In genomic region chr14:55495509-55496240, GRCm38 (mm10) we compare ENCODE assay signal across 35 mouse cellular contexts. TPM values are rescaled to one million over a fixed set of nuclear protein-coding genes. Genes with fewer than 3 reads are reported as not detected.
DNase-seq lines count a peak whose midpoint lies in the region; ATAC-seq lines count a peak whose summit lies in the region.
"Had no signal": no experiment of that assay in that cellular context is flagged by ENCODE, and none has a peak within 500 bp of the region (broad histone marks: within the 10 kb centered on the region; RNA-seq: fewer than 3 reads in every experiment).

No protein-coding gene starts in this region.

- DNase-seq in cerebellum, adult 11-12 months = peak; percentile 72
- DNase-seq in heart, postnatal 4 days = no peak
- DNase-seq in cerebellum, adult 9-10 months = peak; percentile 62
- DNase-seq in cerebellum, postnatal 36 days = peak; percentile 58 to 63
- no peak for DNase-seq in gastrocnemius, postnatal 25 days
- DNase-seq: adrenal gland, postnatal 10 days; kidney, adult 18-20 months; kidney, postnatal 25 days; midbrain, embryonic 14.5 days; retina, postnatal 1 day; right cerebral cortex, postnatal 14 days; thymus, postnatal 4 days had no signal

- no peaks in the 10 kb centered on the region; the same call in 1 of the 2 replicates for H3K27me3 ChIP-seq in heart, embryonic 16.5 days (ENCODE audit: control insufficient read depth, insufficient read depth, low read length)
- H3K27me3 ChIP-seq: hindbrain, embryonic 15.5 days; kidney, embryonic 15.5 days; limb, embryonic 12.5 days; lung, embryonic 15.5 days; neural tube, embryonic 15.5 days had no signal

- H3K9me3 ChIP-seq in heart, embryonic 16.5 days (replicated peaks; ENCODE audit: control insufficient read depth, low read length) = no peaks in the 10 kb centered on the region
- H3K9me3 ChIP-seq: G1E; hindbrain, embryonic 10.5 days; hindbrain, embryonic 15.5 days; kidney, embryonic 15.5 days; limb, embryonic 12.5 days; liver, embryonic 15.5 days; lung, embryonic 15.5 days; neural tube, embryonic 15.5 days had no signal

- H3K4me2 ChIP-seq in heart, embryonic 16.5 days (ENCODE audit: low read depth, low read length) = peak overlapping the region; percentile 1; the same call in 1 of the 2 replicates
- H3K4me2 ChIP-seq: hindbrain, embryonic 15.5 days; kidney, embryonic 15.5 days; limb, embryonic 12.5 days; liver, embryonic 15.5 days; lung, embryonic 15.5 days; neural tube, embryonic 15.5 days had no signal

- H3K27ac ChIP-seq in heart, embryonic 16.5 days (ENCODE audit: low read length) = no peak overlapping the region
- H3K27ac ChIP-seq: hindbrain, embryonic 10.5 days; hindbrain, embryonic 15.5 days; kidney, embryonic 15.5 days; left cerebral cortex, adult 2 months; limb, embryonic 12.5 days; liver, embryonic 15.5 days; lung, embryonic 15.5 days; neural tube, embryonic 15.5 days had no signal

- ATAC-seq in cerebellum, adult (ENCODE audit: insufficient number of reproducible peaks, low FRiP score, low TSS enrichment) = no peak
- no peak for ATAC-seq in heart, embryonic 16.5 days (replicated peaks; ENCODE audit: extremely low read depth, insufficient read depth, low FRiP score)
- ATAC-seq: forebrain, embryonic 16.5 days; inflammation-experienced regulatory T-cells, adult 6 months had no signal

- H3K4me3 ChIP-seq in heart, embryonic 16.5 days (ENCODE audit: low read length) = no peak overlapping the region
- H3K4me3 ChIP-seq: erythroblast, embryonic 14.5 days; hindbrain, embryonic 10.5 days; hindbrain, embryonic 15.5 days; kidney, embryonic 15.5 days; left cerebral cortex, adult 2 months; limb, embryonic 12.5 days; liver, embryonic 15.5 days; lung, embryonic 15.5 days; neural tube, embryonic 15.5 days had no signal

- no peak overlapping the region for H3K9ac ChIP-seq in heart, embryonic 16.5 days (ENCODE audit: low read length)
- H3K9ac ChIP-seq: hindbrain, embryonic 15.5 days; kidney, embryonic 15.5 days; limb, embryonic 12.5 days; liver, embryonic 15.5 days; lung, embryonic 15.5 days; neural tube, embryonic 15.5 days had no signal

- 73% methylated on average over 20 of the region's 20 CpGs for WGBS in heart, embryonic 16.5 days

- H3K36me3 ChIP-seq in heart, embryonic 16.5 days (ENCODE audit: control insufficient read depth, insufficient read depth) = no peaks in the 10 kb centered on the region
- H3K36me3 ChIP-seq: G1E; kidney, embryonic 15.5 days; liver, embryonic 15.5 days; lung, embryonic 15.5 days had no signal

- peaks cover 19% of the 10 kb centered on the region for H3K4me1 ChIP-seq in heart, embryonic 16.5 days (ENCODE audit: control insufficient read depth, insufficient read depth, low read length)

RNA-seq across cellular contexts. Expression of gene Carmil3, which starts 5.2 kb away (rescaled TPM):
- polyA plus RNA-seq in heart, embryonic 16.5 days (2015; fragmentation: Nextera tagmentation; extraction: Ambion mirVana) = 1.3 and 1.9 TPM in 2 replicates
- 1 to 10 TPM; 2.9 to 5.9 TPM for total RNA-seq in heart, postnatal 4 days (2021)
- total RNA-seq in gastrocnemius, postnatal 25 days (2021) = under 1 TPM; 0.33 to 0.40 TPM
- polyA plus RNA-seq: erythroblast, embryonic 14.5 days; inflammation-experienced regulatory T-cells, adult 6 months had no signal

RNA-seq across cellular contexts. Expression of gene Cpne6, which starts 14.6 kb away (rescaled TPM):
- 0.21 and 0.24 TPM in 2 replicates for polyA plus RNA-seq in heart, embryonic 16.5 days (2015; fragmentation: Nextera tagmentation; extraction: Ambion mirVana)
- under 1 TPM in 1 of 2 experiments, not detected in 1; 0.12 TPM for total RNA-seq in heart, postnatal 4 days (2021)
- total RNA-seq in gastrocnemius, postnatal 25 days (2021) = not detected
- total RNA-seq: gastrocnemius, adult 8-10 months; liver, adult 2 months; megakaryocyte, adult 5-6 weeks had no signal
- polyA plus RNA-seq: erythroblast, embryonic 14.5 days; inflammation-experienced regulatory T-cells, adult 6 months; liver, adult 2 months; liver, embryonic 15.5 days; small intestine, adult 2 months had no signal

RNA-seq across cellular contexts. Expression of gene Dhrs4, which starts 17.1 kb away (rescaled TPM):
- polyA plus RNA-seq in heart, embryonic 16.5 days (2015; fragmentation: Nextera tagmentation; extraction: Ambion mirVana) = 67.2 and 68.9 TPM in 2 replicates
- total RNA-seq in heart, postnatal 4 days (2021) = 100 to 1,000 TPM; 102 to 115 TPM
- 10 to 100 TPM; 42.1 to 47.7 TPM for total RNA-seq in gastrocnemius, postnatal 25 days (2021)

RNA-seq across cellular contexts. Expression of gene Nrl, which starts 29.1 kb away (rescaled TPM):
- polyA plus RNA-seq in heart, embryonic 16.5 days (2015; fragmentation: Nextera tagmentation; extraction: Ambion mirVana) = 0.05 TPM in 1 of 2 replicates, not detected in the other
- total RNA-seq in heart, postnatal 4 days (2021) = not detected
- not detected for total RNA-seq in gastrocnemius, postnatal 25 days (2021)
- total RNA-seq: adrenal gland, postnatal 10 days; gastrocnemius, adult 8-10 months; heart, postnatal 10 days; liver, adult 2 months; megakaryocyte, adult 5-6 weeks had no signal
- polyA plus RNA-seq: embryonic facial prominence, embryonic 14.5 days; forebrain, embryonic 11.5 days; forebrain, embryonic 16.5 days; G1E; gonadal fat pad, adult 2 months; hindbrain, embryonic 10.5 days; kidney, embryonic 15.5 days; limb, embryonic 12.5 days; liver, adult 2 months; liver, embryonic 15.5 days; lung, embryonic 15.5 days; midbrain, embryonic 14.5 days; small intestine, adult 2 months; stomach, embryonic 14.5 days had no signal

RNA-seq across cellular contexts. Expression of gene Pck2, which starts 44.4 kb away (rescaled TPM):
- polyA plus RNA-seq in heart, embryonic 16.5 days (2015; fragmentation: Nextera tagmentation; extraction: Ambion mirVana) = 36.8 and 42.8 TPM in 2 replicates
- total RNA-seq in heart, postnatal 4 days (2021) = 10 to 100 TPM; 19.7 to 21.5 TPM
- total RNA-seq in gastrocnemius, postnatal 25 days (2021) = 1 to 10 TPM; 4.7 to 6.9 TPM

Comparison
In these comparisons a context has a peak if more than half of its experiments do, and no peak if none do; other contexts are left out.
1. DNase-seq: peak in cerebellum, adult 11-12 months (single experiment), cerebellum, adult 9-10 months (single experiment) and cerebellum, postnatal 36 days (2 of 2); none in heart, postnatal 4 days (single experiment) and gastrocnemius, postnatal 25 days (single experiment).